Mouse (Mus musculus) splenic B cell, adult 2 months (primary cell): ENCODE results near the gene Ola1.

ENCODE experiments used
- DNase-seq: peaks from one replicate; pipeline ENCODE4 v3.0.0-alpha.2; 2011; ENCODE audit warnings: low read depth, low spot score
- H3K27me3 ChIP-seq: 2 replicates; pipeline ENCODE4 v1.6.1; 2012; ENCODE audit warnings: mild to moderate bottlenecking, low read length, moderate library complexity, mixed read lengths; ENCODE audit not compliant: control insufficient read depth, poor library complexity, insufficient read depth, severe bottlenecking
- H3K36me3 ChIP-seq: 2 replicates; pipeline ENCODE4 v1.6.1; 2012; ENCODE audit warnings: mild to moderate bottlenecking, low read length, moderate library complexity, mixed read lengths; ENCODE audit not compliant: control insufficient read depth, poor library complexity, insufficient read depth, severe bottlenecking

Ola1 gene

DNA sequence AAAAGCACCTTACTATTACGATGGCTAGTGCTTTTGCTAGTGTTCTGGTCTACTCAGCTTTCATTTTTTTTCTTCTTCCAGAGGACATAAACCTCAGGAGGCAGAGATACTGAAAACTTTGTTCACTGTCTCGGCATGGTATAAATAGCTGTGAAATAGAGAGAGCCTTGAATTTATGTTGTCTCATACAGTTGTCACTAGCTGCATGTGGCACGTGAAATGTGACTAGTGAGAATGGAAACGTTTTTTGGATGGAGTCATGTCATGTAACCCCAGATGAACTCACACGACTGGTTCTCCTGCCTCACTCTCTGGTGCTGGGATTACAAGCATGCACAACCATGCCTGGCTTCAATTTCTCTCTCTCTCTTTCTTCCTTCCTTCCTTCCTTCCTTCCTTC, 173.2 kb downstream of the Ola1 start:
- H3K36me3 ChIP-seq, result no peaks in the 10 kb centered on the region
- no peaks in the 10 kb centered on the region for H3K27me3 ChIP-seq
- DNase-seq, result no peak
